In the genomic region with DNA sequence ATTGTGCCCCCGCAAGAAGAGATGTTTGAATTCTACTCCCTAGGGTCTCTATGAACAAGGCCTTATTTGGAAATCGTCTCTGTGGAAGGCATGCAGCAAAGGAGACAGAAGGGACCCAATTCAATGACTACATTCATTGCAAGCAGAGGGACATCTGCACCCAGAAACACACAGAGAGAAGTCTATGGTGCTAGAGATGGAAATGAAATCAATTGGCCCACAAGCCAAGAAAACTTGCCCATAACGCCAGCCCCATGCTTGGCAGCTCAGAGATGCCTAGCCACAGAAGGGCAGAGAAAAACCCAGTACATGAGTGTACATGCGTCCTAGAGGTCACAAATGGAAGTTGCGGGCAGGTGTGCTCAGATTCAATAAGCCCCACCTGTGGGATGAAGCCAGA, we compare ENCODE assay signal across 10 mouse cellular contexts.
"Had no signal": no experiment of that assay in that cellular context is flagged by ENCODE, and none has a peak within 500 bp of the region (broad histone marks: within the 10 kb centered on the region; RNA-seq: fewer than 3 reads in every experiment).

No protein-coding gene starts in this region.

- DNase-seq: lung, adult 18-20 months; lung, postnatal 10 days; lung, postnatal 4 days; midbrain, embryonic 14.5 days; retina, postnatal 1 day; right cerebral cortex, adult 18-20 months; right cerebral cortex, postnatal 25 days; thymus, adult 18-20 months; thymus, postnatal 14 days; thymus, postnatal 36 days had no signal
